Mouse (Mus musculus): ENCODE results near the gene Ndrg3. TPM values are rescaled to one million over a fixed set of nuclear protein-coding genes. Genes with fewer than 3 reads are reported as not detected.

Ndrg3 gene
- total and polyA plus RNA-seq, 3 experiments: 19.8 to 23.6 (median 21.5) TPM

GRCm38 (mm10) chr2:156898374-156898773 lies 93.5 kb downstream of the Ndrg3 start:
- TF ChIP-seq EP300 (IDR thresholded peaks at IDR 0.05; ENCODE audit: insufficient read depth, low read depth, low read length): no peak
- TF ChIP-seq POLR2A (IDR thresholded peaks at IDR 0.05; ENCODE audit: insufficient read depth, low read depth, low read length): no peak
- TF ChIP-seq CTCF (IDR thresholded peaks at IDR 0.05): no peak
- no peaks in the 10 kb centered on the region for H3K4me1 ChIP-seq (ENCODE audit: control insufficient read depth, insufficient read depth, low read length)
- H3K4me3 ChIP-seq: no peak overlapping the region
- H3K27me3 ChIP-seq (ENCODE audit: control insufficient read depth, insufficient read depth, low read length): no peaks in the 10 kb centered on the region
- no peak for DNase-seq
- H3K27ac ChIP-seq: no peak overlapping the region
- H3K9ac ChIP-seq (ENCODE audit: low read depth, low read length): no peak overlapping the region
- no peaks in the 10 kb centered on the region for H3K36me3 ChIP-seq (ENCODE audit: control insufficient read depth, insufficient read depth, low read length)
- 31% methylated on average over 4 of the region's 4 CpGs for WGBS
- no peaks in the 10 kb centered on the region for H3K79me2 ChIP-seq (replicated peaks; ENCODE audit: control insufficient read depth, insufficient read depth, low read length)
- intact Hi-C loops (cut with DNase I): no loop called here

GRCm38 (mm10) chr2:156897034-156897433 lies 94.8 kb downstream of the Ndrg3 start:
- intact Hi-C loops (cut with DNase I): no loop called here
- 87% methylated on average over 9 of the region's 9 CpGs for WGBS
- H3K4me3 ChIP-seq: no peak overlapping the region

GRCm38 (mm10) chr2:156896384-156896914 lies 95.4 kb downstream of the Ndrg3 start:
- Histone ChIP-seq H3K27ac (no peak overlapping the region), H3K79me2 (replicated peaks; ENCODE audit: control insufficient read depth, insufficient read depth, low read length) (no peaks in the 10 kb centered on the region), H3K4me1 (ENCODE audit: control insufficient read depth, insufficient read depth, low read length) (no peaks in the 10 kb centered on the region), H3K9ac (ENCODE audit: low read depth, low read length) (no peak overlapping the region), H3K27me3 (ENCODE audit: control insufficient read depth, insufficient read depth, low read length) (no peaks in the 10 kb centered on the region), H3K36me3 (ENCODE audit: control insufficient read depth, insufficient read depth, low read length) (no peaks in the 10 kb centered on the region), H3K4me3 (no peak overlapping the region)
- intact Hi-C loops (cut with DNase I): no loop called here
- no peak for TF ChIP-seq EP300 (IDR thresholded peaks at IDR 0.05; ENCODE audit: insufficient read depth, low read depth, low read length)
- no peak for TF ChIP-seq POLR2A (IDR thresholded peaks at IDR 0.05; ENCODE audit: insufficient read depth, low read depth, low read length)
- no peak for TF ChIP-seq CTCF (IDR thresholded peaks at IDR 0.05)
- DNase-seq: no peak
- WGBS: 64% methylated on average over 9 of the region's 9 CpGs

More at GRCm38 (mm10) chr2:156897034-156897433, 94.8 kb downstream of the Ndrg3 start:
- Histone ChIP-seq H3K9ac (ENCODE audit: low read depth, low read length) (no peak overlapping the region), H3K36me3 (ENCODE audit: control insufficient read depth, insufficient read depth, low read length) (no peaks in the 10 kb centered on the region), H3K27ac (no peak overlapping the region), H3K4me1 (ENCODE audit: control insufficient read depth, insufficient read depth, low read length) (no peaks in the 10 kb centered on the region), H3K79me2 (replicated peaks; ENCODE audit: control insufficient read depth, insufficient read depth, low read length) (no peaks in the 10 kb centered on the region), H3K27me3 (ENCODE audit: control insufficient read depth, insufficient read depth, low read length) (no peaks in the 10 kb centered on the region)
- DNase-seq: no peak
- no peak for TF ChIP-seq CTCF (IDR thresholded peaks at IDR 0.05)
- no peak for TF ChIP-seq POLR2A (IDR thresholded peaks at IDR 0.05; ENCODE audit: insufficient read depth, low read depth, low read length)
- TF ChIP-seq EP300 (IDR thresholded peaks at IDR 0.05; ENCODE audit: insufficient read depth, low read depth, low read length): no peak

GRCm38 (mm10) chr2:156894496-156895265 lies 97.2 kb downstream of the Ndrg3 start:
- H3K79me2 ChIP-seq (replicated peaks; ENCODE audit: control insufficient read depth, insufficient read depth, low read length): no peaks in the 10 kb centered on the region
- H3K9ac ChIP-seq (ENCODE audit: low read depth, low read length): no peak overlapping the region
- no peak overlapping the region for H3K4me3 ChIP-seq
- intact Hi-C loops (cut with DNase I): no loop called here
- 77% methylated on average over 15 of the region's 15 CpGs for WGBS
- DNase-seq: no peak
- no peaks in the 10 kb centered on the region for H3K36me3 ChIP-seq (ENCODE audit: control insufficient read depth, insufficient read depth, low read length)
- no peaks in the 10 kb centered on the region for H3K27me3 ChIP-seq (ENCODE audit: control insufficient read depth, insufficient read depth, low read length)
- H3K27ac ChIP-seq: no peak overlapping the region
- H3K4me1 ChIP-seq (ENCODE audit: control insufficient read depth, insufficient read depth, low read length): no peaks in the 10 kb centered on the region
- TF ChIP-seq CTCF (IDR thresholded peaks at IDR 0.05): no peak
- no peak for TF ChIP-seq POLR2A (IDR thresholded peaks at IDR 0.05; ENCODE audit: insufficient read depth, low read depth, low read length)
- no peak for TF ChIP-seq EP300 (IDR thresholded peaks at IDR 0.05; ENCODE audit: insufficient read depth, low read depth, low read length)

- H3K27me3 ChIP-seq (ENCODE audit: control insufficient read depth, insufficient read depth, low read length): no peaks in the 10 kb centered on the region
- WGBS: 71% methylated on average over 6 of the region's 6 CpGs
- no peak for TF ChIP-seq POLR2A (IDR thresholded peaks at IDR 0.05; ENCODE audit: insufficient read depth, low read depth, low read length)
- no peak for TF ChIP-seq EP300 (IDR thresholded peaks at IDR 0.05; ENCODE audit: insufficient read depth, low read depth, low read length)
- no peak for TF ChIP-seq CTCF (IDR thresholded peaks at IDR 0.05)
- no peak overlapping the region for H3K27ac ChIP-seq
- intact Hi-C loops (cut with DNase I): no loop called here
- no peak for DNase-seq
- H3K9ac ChIP-seq (ENCODE audit: low read depth, low read length): no peak overlapping the region
- H3K79me2 ChIP-seq (replicated peaks; ENCODE audit: control insufficient read depth, insufficient read depth, low read length): no peaks in the 10 kb centered on the region
- no peak overlapping the region for H3K4me3 ChIP-seq
- no peaks in the 10 kb centered on the region for H3K4me1 ChIP-seq (ENCODE audit: control insufficient read depth, insufficient read depth, low read length)
- H3K36me3 ChIP-seq (ENCODE audit: control insufficient read depth, insufficient read depth, low read length): no peaks in the 10 kb centered on the region
Observed at GRCm38 (mm10) chr2:156892821-156893220, 99.0 kb downstream of the Ndrg3 start.

GRCm38 (mm10) chr2:156892240-156892639 lies 99.6 kb downstream of the Ndrg3 start:
- no peaks in the 10 kb centered on the region for H3K36me3 ChIP-seq (ENCODE audit: control insufficient read depth, insufficient read depth, low read length)
- TF ChIP-seq POLR2A (IDR thresholded peaks at IDR 0.05; ENCODE audit: insufficient read depth, low read depth, low read length) (no peak), EP300 (IDR thresholded peaks at IDR 0.05; ENCODE audit: insufficient read depth, low read depth, low read length) (no peak), CTCF (IDR thresholded peaks at IDR 0.05) (no peak)
- no peaks in the 10 kb centered on the region for H3K79me2 ChIP-seq (replicated peaks; ENCODE audit: control insufficient read depth, insufficient read depth, low read length)
- H3K9ac ChIP-seq (ENCODE audit: low read depth, low read length): no peak overlapping the region
- H3K27me3 ChIP-seq (ENCODE audit: control insufficient read depth, insufficient read depth, low read length): no peaks in the 10 kb centered on the region
- H3K4me3 ChIP-seq: no peak overlapping the region
- WGBS: 72% methylated on average over 3 of the region's 3 CpGs
- no peaks in the 10 kb centered on the region for H3K4me1 ChIP-seq (ENCODE audit: control insufficient read depth, insufficient read depth, low read length)
- intact Hi-C loops (cut with DNase I): no loop called here
- H3K27ac ChIP-seq: no peak overlapping the region
- no peak for DNase-seq
